Mouse (Mus musculus) kidney, postnatal 0 days (tissue): ENCODE measurements around the gene Olfr287. TPM values are rescaled to one million over a fixed set of nuclear protein-coding genes. Genes with fewer than 3 reads are reported as not detected.

ENCODE experiments used
- ATAC-seq: fragments of 200-750 bp; cut with Nextera tagmentation; replicated peaks from 2 replicates; pipeline ENCODE4 v1.8.0; 2017; ENCODE audit warnings: low read depth, moderate number of reproducible peaks, moderate TSS enrichment, moderate library complexity; ENCODE audit not compliant: low FRiP score
- DNase-seq: peaks from one replicate; pipeline ENCODE4 v3.0.0-alpha.2; 2016; ENCODE audit warnings: low spot score
- H3K27ac ChIP-seq: fragments of 300-500 bp; sonication (generic); 2 replicates; pipeline ENCODE4 v1.5.1; 2014; ENCODE audit warnings: mild to moderate bottlenecking
- H3K27me3 ChIP-seq: fragments of 300-500 bp; sonication (generic); 2 replicates; pipeline ENCODE4 v1.6.1; 2014; ENCODE audit warnings: low read length, mixed read lengths; ENCODE audit not compliant: insufficient read depth
- H3K36me3 ChIP-seq: fragments of 300-500 bp; sonication (generic); 2 replicates; pipeline ENCODE4 v1.6.1; 2014; ENCODE audit warnings: low read length, mixed read lengths; ENCODE audit not compliant: insufficient read depth
- H3K4me1 ChIP-seq: fragments of 300-500 bp; sonication (generic); replicated peaks from 2 replicates; pipeline ENCODE4 v1.6.1; 2014; ENCODE audit warnings: antibody characterized with exemption, low read length, mixed read lengths; ENCODE audit not compliant: insufficient read depth
- H3K4me2 ChIP-seq: fragments of 300-500 bp; sonication (generic); 2 replicates; pipeline ENCODE4 v1.6.1; 2014; ENCODE audit warnings: mild to moderate bottlenecking, low read length, moderate library complexity, mixed read lengths
- H3K4me3 ChIP-seq: fragments of 300-500 bp; sonication (generic); replicated peaks from 2 replicates; pipeline ENCODE4 v1.5.1; 2014; ENCODE audit warnings: low read depth, low read length
- H3K9ac ChIP-seq: fragments of 300-500 bp; sonication (generic); 2 replicates; pipeline ENCODE4 v1.6.1; 2014; ENCODE audit warnings: low read depth, low read length
- H3K9me3 ChIP-seq: fragments of 300-500 bp; sonication (generic); replicated peaks from 2 replicates; pipeline ENCODE4 v1.6.1; 2016; ENCODE audit warnings: low read length, inconsistent platforms, mixed read lengths
- CTCF ChIP-seq: IDR thresholded peaks from 2 replicates; pipeline ENCODE4 v1.5.1; 2016; ENCODE audit warnings: antibody characterized with exemption, low read depth, mild to moderate bottlenecking, moderate library complexity
- WGBS: fragments of 180-500 bp; shearing (Covaris S2); extraction: QIAGEN DNeasy Blood & Tissue Kit; methylation state at CpG from one replicate; pipeline ENCODE4 v1.1.7; 2014; 5-methylcytosine and 5-hydroxymethylcytosine counted together
- polyA plus RNA-seq: library from polyadenylated mRNA; unstranded; fragments of >200 nt; fragmentation: Nextera tagmentation; extraction: Ambion mirVana; gene quantifications from 2 replicates; pipeline ENCODE4 v1.2.1, GENCODE M21; 2015

Gene Olfr287
- polyA plus RNA-seq, 1 experiment from 2014 or later = not detected

- H3K4me3 ChIP-seq = no peak overlapping the region
- TF ChIP-seq CTCF = no peak
- H3K27me3 ChIP-seq = no peaks in the 10 kb centered on the region
- ATAC-seq = 0 out of 2 replicates have a peak, but pooled peaks have one; percentile 8
- no peaks in the 10 kb centered on the region for H3K36me3 ChIP-seq
- H3K4me2 ChIP-seq = peak overlapping the region; percentile 67; the same call in 1 of the 2 replicates
- H3K27ac ChIP-seq = peak overlapping the region; percentile 36; the same call in 1 of the 2 replicates
- no peak for DNase-seq
- no peak overlapping the region for H3K9ac ChIP-seq
- H3K9me3 ChIP-seq = no peaks in the 10 kb centered on the region
- H3K4me1 ChIP-seq = peaks cover 3% of the 10 kb centered on the region; the same call in 1 of the 2 replicates
- 41% methylated on average over 12 of the region's 12 CpGs for WGBS
Observed at GRCm38 (mm10) chr15:98181856-98182570, 38.8 kb downstream of the Olfr287 start.

- H3K9ac ChIP-seq = peak overlapping the region; percentile 32; the same call in 1 of the 2 replicates
- DNase-seq (peak; percentile 98), ATAC-seq (peak; percentile 94)
- peaks cover 3% of the 10 kb centered on the region; the same call in 1 of the 2 replicates for H3K4me1 ChIP-seq
- peak; percentile 87 for TF ChIP-seq CTCF
- peak overlapping the region; percentile 41 for H3K4me3 ChIP-seq
- no peaks in the 10 kb centered on the region for H3K9me3 ChIP-seq
- peak overlapping the region; percentile 61; the same call in 1 of the 2 replicates for H3K27ac ChIP-seq
- WGBS = under 1% methylated on average over 30 of the region's 30 CpGs
- no peaks in the 10 kb centered on the region for H3K36me3 ChIP-seq
- no peaks in the 10 kb centered on the region for H3K27me3 ChIP-seq
- H3K4me2 ChIP-seq = peak overlapping the region; percentile 67
Observed at GRCm38 (mm10) chr15:98181132-98181711, 39.6 kb downstream of the Olfr287 start.

DNA sequence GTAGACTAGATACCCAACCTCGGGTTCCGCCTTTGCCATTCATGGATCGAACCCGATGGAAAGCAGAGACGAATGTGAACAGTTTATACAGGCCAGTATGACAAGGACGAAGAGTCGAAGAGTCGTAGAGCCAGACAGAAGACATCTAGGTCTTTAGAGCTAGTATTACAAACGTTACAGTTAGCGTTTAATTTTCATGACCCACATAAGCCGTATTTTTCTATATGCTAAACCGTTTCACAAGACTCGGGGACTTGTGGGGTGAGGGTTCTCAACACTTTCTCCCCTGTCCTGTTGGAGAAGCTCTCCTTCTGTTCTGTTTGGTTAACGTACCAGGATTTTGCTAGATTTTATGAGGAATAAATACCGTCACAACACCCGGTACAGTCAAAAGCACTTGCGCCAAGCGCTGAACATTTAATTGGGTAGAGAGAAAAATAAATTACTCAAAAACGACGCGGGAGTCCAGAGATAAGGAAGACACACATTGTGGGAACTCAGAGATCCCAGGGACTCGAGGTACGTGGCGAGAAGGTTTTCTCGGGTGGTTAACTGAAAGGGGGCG is 40.2 kb downstream of the Olfr287 start:
- H3K4me2 ChIP-seq = peak overlapping the region; percentile 67
- no peaks in the 10 kb centered on the region for H3K27me3 ChIP-seq
- peak overlapping the region; percentile 32; the same call in 1 of the 2 replicates for H3K9ac ChIP-seq
- H3K36me3 ChIP-seq = no peaks in the 10 kb centered on the region
- TF ChIP-seq CTCF = no peak
- DNase-seq (no peak), ATAC-seq (no peak)
- H3K4me1 ChIP-seq = peaks cover 3% of the 10 kb centered on the region; the same call in 1 of the 2 replicates
- H3K9me3 ChIP-seq = no peaks in the 10 kb centered on the region
- 5% methylated on average over 26 of the region's 26 CpGs for WGBS
- peak overlapping the region; percentile 61; the same call in 1 of the 2 replicates for H3K27ac ChIP-seq
- peak overlapping the region; percentile 41 for H3K4me3 ChIP-seq

DNA sequence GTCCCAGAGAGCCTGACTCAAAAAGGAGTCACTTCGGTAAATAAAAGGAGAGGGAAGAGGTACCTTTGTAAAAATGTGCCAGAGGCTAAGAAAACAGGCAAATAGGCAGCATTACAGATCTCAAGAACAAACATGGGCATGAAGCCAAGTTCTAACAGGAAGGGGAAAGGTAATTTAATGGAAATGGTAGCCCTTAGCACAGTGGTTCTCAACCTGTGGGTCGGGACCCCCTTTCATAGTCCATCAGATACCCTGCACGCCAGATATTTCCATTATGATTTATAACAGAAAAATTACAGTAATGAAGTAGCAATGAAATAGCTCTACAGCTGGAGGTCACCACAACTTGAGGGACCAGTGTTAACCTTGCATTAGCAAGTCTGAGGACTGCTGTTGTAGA is 43.5 kb downstream of the Olfr287 start:
- no peak for ATAC-seq
- no peak overlapping the region for H3K9ac ChIP-seq
- no peak for DNase-seq
- H3K4me3 ChIP-seq = no peak overlapping the region
- WGBS = 55% methylated on average over 3 of the region's 3 CpGs
- H3K27me3 ChIP-seq = no peaks in the 10 kb centered on the region
- peaks cover 3% of the 10 kb centered on the region; the same call in 1 of the 2 replicates for H3K4me1 ChIP-seq
- H3K27ac ChIP-seq = no peak overlapping the region
- H3K36me3 ChIP-seq = no peaks in the 10 kb centered on the region
- no peak for TF ChIP-seq CTCF
- H3K4me2 ChIP-seq = no peak overlapping the region
- H3K9me3 ChIP-seq = no peaks in the 10 kb centered on the region

DNA sequence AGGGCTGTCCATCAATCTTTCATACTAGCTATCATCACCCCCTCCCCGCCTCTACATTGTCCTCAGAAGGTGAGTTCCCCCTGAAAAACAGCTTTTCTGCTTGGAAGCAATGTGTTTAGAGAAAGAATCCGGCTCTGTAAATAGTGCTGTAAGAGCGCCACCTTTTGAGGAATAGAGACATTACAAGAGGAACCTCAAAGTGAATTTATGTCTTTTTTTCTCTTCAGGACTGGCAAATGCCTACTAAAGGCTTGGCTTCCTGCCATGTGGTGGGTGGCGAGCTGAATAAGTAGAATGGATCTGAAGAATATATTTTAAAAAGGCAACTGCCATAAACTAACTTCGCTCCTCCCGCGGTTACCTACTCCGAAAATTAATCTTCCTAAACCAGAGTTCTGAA is 47.0 kb downstream of the Olfr287 start:
- 29% methylated on average over 8 of the region's 8 CpGs for WGBS
- peak; percentile 87 for DNase-seq
- H3K4me2 ChIP-seq = no peak overlapping the region
- no peak overlapping the region for H3K27ac ChIP-seq
- no peak overlapping the region for H3K4me3 ChIP-seq
- H3K9me3 ChIP-seq = no peaks in the 10 kb centered on the region
- no peak for ATAC-seq
- no peak overlapping the region for H3K9ac ChIP-seq
- peaks cover 4% of the 10 kb centered on the region; the same call in 1 of the 2 replicates for H3K27me3 ChIP-seq
- TF ChIP-seq CTCF = peak; percentile 75
- no peaks in the 10 kb centered on the region for H3K4me1 ChIP-seq
- H3K36me3 ChIP-seq = no peaks in the 10 kb centered on the region

GRCm38 (mm10) chr15:98172113-98172512 is 48.7 kb downstream of the Olfr287 start:
- 69% methylated on average over 5 of the region's 5 CpGs for WGBS
- H3K4me3 ChIP-seq = no peak overlapping the region
- H3K36me3 ChIP-seq = no peaks in the 10 kb centered on the region
- DNase-seq = no peak
- H3K4me1 ChIP-seq = 0 out of 2 replicates have a peak, but pooled peaks cover 6% of the 10 kb centered on the region
- no peak overlapping the region for H3K9ac ChIP-seq
- no peak overlapping the region for H3K4me2 ChIP-seq
- ATAC-seq = no peak
- peaks cover 21% of the 10 kb centered on the region for H3K27me3 ChIP-seq
- H3K9me3 ChIP-seq = no peaks in the 10 kb centered on the region
- TF ChIP-seq CTCF = no peak
- H3K27ac ChIP-seq = no peak overlapping the region
